Mouse (Mus musculus) kidney, adult 11 months (tissue): ENCODE measurements at regions not wholly inside any gene's neighbourhood (a gene's known extent, or its start where the extent isn't known, plus 50 kb on each side); places are given as distances from the start of the nearest gene placed in this dataset.

Source experiments
- DNase-seq: peaks from one replicate; pipeline ENCODE4 v3.0.0; 2022

DNA sequence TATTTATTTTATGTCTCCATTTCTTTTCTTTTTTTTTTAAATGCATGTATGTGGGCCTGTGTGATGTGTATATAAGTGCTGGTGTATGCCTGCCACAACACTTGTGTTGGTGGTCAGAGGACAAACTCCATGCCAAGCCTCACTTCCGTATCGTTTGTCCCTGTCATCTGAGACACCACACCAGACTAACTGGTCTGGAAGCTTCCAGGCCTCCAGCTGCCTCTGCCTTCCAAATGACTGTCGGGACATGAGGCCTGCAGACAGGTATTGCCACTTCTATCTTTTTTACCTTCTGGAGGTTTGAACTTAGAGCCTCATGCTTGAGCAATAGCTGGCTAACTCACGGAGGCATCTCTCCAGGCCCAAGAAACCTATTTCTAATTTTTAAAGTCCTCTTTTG is 318.3 kb downstream of the Foxo1 start:
- DNase-seq, result no peak

GRCm38 (mm10) chr3:52579917-52580316 is 311.8 kb downstream of the Foxo1 start:
- peak; percentile 12 for DNase-seq

GRCm38 (mm10) chr3:52579096-52579495 is 311.0 kb downstream of the Foxo1 start:
- no peak for DNase-seq

GRCm38 (mm10) chr3:52576703-52577244 is 308.6 kb downstream of the Foxo1 start:
- DNase-seq, result peak; percentile 12

DNA sequence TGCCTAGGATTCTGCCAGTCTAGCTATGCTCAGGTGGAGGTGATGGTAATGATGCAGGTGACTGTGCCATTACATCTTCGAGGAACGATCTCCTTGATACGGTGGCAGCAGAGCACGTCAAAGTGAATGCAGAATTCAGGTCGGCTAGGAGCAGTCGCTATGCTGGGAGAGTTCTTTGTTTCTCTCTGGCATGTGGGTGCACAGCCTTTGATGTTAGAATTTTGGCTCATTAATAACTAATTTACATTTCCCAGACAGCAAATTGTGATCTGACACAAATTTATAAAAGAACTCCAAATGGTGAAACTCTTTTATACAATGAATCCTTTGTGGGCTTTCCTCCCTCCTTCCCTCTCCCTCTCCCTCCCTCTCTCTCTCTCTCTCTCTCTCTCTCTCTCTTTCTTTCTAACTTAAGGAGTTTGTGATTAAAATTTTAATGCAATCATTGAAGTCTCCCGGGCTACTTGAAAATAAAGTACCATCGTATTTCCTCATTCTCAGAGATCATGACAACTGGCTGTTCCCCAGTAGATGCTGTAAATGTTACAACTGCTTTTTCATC is 307.2 kb downstream of the Foxo1 start:
- DNase-seq, result no peak

DNA sequence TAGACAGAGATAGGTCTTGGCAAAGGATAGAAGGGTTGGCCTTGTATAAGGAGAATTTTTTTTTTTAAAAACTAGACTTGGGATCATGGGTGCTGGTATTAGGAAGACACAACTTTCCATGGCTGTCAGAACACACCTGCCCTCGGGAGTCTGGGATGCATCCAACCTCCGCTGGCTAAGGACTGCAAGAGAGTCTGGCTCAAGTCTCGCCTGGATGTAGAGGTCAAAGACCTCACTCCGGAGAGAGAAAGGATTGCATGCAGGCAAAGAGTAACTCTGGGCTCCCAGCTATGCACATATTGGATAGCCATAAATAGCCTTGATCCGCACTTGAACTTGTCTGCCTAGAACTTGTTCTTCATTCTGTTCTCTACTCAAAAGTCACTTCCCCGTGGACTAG is 306.2 kb downstream of the Foxo1 start:
- DNase-seq, result no peak

DNA sequence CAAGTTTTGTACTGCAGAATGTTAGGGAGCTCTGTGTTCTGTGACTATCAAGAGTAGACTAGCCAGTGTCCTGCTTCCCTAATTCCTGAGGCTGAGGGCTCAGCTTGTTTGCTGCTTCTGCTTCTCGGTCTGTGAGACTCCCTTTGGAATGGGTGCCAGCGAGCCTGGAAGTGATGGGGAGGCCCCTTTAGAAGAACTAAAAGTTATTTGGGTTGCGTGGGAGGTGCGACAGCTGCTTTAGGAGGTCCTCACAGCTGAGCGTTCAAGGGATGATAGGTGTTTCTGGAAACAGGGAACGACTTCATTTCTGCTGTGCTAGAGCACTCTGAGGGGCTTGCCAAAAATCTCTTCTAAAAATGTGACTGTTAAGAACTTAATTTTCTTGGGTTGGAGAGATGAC is 305.7 kb downstream of the Foxo1 start:
- DNase-seq, result no peak

DNA sequence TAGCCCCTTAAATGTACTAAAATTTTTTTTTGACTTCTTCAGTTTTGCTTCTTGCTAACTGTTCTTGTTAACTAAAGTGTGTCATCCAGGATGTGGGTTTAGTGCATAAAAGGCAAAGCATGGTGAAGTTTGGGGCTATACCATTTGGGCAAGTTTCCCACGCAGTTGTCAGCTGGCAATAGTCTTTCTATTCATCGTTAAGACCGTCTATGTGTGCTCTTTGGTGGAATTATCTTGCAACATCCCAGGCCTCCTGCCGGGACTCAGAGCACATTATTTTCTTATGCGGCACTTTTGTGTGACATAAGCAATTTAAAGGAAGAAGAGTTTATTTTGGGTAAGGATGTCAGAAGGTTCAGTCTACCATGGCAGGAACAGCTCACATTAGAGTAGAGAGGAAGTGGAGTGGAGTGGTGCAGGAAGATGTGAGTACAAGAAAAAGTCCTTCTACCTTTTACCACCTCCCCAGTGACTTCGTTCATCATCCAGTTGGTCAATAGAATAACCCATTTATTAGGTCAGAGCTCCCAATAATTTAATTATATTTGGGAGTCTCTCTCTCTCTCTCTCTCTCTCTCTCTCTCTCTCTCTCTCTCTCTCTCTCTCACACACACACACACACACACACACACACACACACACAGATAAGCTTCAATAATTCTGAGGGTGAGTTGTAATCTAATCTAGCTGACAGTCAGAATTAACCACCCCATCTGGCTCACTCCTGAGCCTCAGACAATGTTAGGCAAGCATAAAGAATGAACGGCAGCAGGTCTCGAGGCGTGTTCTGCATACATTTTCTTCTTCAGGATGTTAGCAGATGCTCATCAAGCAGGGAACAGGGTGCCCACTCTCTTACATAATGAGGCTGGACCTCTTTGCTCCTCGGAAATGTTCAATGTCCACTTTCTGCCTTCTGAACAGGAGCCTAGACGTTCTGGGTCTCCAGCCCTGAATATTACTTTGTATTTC is 304.7 kb downstream of the Foxo1 start:
- no peak for DNase-seq

DNA sequence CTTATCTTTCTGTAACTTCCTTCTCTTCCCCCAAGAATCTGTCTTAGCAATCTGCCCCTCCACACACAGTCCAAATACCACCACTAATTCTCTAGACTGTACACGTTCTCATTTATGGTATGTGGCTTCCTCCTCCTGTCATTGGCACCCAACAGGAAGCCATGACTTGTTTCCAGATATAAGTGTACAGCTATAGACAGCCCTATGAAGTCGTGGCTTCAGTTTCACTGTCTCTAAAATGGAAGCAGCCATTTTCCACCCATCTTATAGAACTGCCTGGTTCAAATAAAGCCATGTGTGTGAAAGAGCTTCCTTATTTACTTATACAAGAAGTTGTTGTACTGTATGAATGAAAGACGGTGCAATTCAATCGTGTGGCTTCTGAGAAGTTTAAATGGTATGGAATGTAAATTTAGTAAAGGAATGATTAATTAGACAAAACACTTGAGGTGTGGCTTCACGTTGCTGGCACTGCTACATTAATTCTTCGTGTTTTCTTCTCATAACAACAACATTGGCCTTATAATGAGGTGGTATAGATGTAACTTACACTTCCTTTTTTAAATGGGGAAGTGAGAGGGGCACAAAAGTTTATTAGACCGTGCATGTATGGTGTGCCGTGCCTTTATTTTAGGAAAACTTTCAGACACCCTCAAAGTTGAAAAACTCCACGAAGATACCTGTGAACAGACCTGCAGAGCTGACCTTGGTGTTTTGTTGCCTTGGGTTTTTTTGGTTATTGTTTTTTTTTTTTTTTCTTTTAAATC is 299.7 kb downstream of the Foxo1 start:
- no peak for DNase-seq

- no peak for DNase-seq
Measured at GRCm38 (mm10) chr3:52563595-52563994, 295.5 kb downstream of the Foxo1 start.

GRCm38 (mm10) chr3:52562816-52563215 is 294.7 kb downstream of the Foxo1 start:
- no peak for DNase-seq

GRCm38 (mm10) chr3:52559481-52559880 is 291.3 kb downstream of the Foxo1 start:
- DNase-seq, result no peak

GRCm38 (mm10) chr3:52558765-52559164 is 290.6 kb downstream of the Foxo1 start:
- DNase-seq, result no peak

DNA sequence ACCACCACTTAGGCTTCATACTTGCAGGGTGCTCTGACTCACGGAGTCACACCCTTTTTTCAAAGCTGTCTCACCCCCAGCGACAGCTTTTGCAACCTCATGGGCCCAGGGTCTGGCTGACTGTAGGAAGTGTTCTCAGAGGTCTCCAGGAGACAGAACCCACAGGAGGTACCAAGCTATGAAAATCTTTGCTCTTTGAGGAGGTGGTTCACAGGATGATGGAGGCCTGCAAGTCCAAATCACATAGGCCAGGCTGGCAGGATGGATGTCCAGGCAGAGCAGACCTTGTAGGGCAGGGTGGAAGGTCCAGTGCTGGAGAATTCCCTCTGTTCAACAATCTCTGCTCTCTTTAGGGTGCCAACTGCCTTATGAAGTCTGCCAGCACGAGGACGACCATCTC is 289.2 kb downstream of the Foxo1 start:
- no peak for DNase-seq

DNA sequence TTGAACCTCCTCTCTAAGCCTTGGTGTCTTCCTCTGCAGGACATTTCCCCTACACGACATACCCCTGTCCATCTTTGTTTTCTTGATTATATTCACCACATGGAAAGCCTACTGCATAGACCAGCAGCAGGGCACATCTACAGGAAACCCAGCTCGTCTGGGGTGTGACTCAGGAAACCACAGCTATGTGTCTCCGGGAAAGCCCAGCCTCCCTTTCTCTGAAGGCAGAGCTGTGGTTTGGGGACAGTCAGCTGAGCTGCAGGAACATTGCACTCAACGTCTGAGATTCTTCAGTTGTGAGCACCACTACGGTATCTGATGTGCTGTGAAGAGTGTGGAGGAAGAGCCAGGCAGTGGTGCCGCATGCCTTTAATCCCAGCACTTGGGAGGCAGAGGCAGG is 286.9 kb downstream of the Foxo1 start:
- no peak for DNase-seq

- no peak for DNase-seq
Measured at GRCm38 (mm10) chr3:52554490-52554889, 286.4 kb downstream of the Foxo1 start.

DNA sequence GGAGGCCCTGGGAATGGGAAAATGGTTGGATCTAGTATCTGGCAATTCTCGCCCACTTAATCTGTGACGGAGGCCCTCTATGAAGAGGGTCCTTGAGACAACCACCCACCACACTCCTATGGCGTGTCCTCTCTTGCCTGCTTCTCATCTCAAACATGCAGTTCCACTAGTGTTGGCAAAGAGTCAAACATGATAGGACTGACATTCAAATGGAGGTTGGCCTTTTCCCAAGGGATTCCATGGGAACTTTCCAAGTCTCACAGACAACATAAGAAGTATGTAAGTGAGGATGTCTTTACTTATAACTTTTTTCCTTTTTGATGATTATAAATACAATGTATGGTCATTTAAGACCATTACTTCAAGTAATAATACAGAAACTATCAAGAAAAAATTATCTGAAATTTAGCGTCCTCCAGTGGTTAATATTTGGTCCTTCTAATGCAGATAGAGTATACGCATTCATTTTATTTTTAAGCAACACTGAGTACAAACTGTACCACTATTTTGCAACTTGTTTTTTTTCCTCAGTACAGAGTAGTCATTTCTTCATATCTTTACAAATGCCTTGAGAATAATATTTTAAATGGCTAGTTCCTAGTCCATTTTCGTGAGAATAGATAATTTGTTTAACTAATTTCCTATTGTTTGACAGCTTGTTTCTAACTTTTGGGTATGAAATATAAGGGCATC is 280.2 kb downstream of the Foxo1 start:
- DNase-seq, result no peak

DNA sequence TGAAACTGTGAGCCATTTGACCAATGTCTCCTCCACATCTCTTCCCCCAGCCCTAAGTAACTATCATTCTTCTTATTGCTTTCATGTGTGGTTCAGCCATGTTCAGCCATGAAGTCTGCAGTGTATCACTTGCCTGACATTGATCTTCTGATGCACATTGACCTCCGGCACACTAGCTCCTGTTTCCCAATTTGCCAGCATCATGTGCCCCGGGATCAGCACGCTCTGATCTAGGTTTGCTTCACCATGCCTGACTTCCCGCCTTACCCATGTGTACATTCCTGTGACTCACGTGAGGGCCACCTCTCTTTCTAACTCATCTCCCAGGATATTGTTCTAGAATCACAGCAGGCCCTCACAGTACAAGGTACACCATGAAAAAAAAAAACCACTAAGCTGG is 277.9 kb downstream of the Foxo1 start:
- no peak for DNase-seq

- DNase-seq, result no peak
Measured at GRCm38 (mm10) chr3:52543006-52543405, 274.9 kb downstream of the Foxo1 start.

DNA sequence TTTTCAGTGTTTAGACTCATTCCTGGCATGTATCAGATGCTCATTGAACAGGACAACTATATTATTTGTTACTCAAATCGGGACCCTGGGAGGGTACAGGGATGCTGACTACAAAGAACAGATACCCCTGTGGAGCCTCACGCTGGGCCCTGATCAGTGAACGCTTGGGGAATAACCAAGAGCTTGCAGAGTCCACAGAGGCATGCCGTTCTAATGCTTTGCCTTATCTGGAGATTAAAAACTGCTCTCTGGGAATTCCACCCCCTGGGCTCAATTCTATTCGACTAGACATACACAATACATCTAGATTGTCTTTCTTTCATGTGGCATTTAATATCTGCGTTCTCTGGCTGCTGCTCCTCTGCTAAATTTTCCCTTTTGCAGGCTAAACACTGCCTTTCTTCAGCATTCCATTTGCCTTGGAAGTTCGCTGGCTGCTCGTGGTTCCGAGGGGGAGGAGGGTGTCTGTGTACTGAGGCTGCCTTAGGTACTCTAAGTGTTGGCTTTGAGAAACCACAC is 272.8 kb downstream of the Foxo1 start:
- DNase-seq, result no peak

DNA sequence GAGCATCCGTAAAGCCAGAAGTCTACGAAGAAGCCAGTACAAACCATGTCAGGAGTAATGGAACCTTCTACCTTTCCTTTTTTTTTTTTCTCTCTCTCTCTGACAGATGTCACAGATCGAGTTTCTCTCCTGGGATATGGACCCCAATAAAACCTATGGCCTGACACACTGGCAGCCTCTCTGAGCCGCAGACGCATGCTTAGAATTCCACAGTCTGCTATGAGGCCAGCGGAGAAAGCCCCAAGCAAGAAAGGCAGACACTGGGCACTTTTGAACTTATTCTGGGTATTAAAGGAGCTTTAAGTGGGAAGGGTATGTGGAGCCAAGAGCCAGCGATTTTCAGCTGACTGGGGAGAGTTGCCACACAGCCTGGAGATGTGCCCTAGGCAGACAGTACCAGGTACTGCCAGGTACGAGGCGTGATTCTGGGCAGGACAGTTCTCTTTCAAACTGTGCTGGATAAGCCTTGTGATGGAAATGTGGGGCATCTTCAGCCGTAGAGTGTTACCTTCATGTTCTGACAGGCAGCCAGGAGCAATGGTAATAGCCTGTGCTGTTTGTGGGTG is 271.8 kb downstream of the Foxo1 start:
- DNase-seq, result no peak

- no peak for DNase-seq
Measured at GRCm38 (mm10) chr3:52538306-52538705, 270.2 kb downstream of the Foxo1 start.
